Mouse (Mus musculus): ENCODE data around the gene Snrnp25.
A peak's percentile ranks its signal among the peaks of the same experiment; 100 is the strongest.

Gene Snrnp25

DNA sequence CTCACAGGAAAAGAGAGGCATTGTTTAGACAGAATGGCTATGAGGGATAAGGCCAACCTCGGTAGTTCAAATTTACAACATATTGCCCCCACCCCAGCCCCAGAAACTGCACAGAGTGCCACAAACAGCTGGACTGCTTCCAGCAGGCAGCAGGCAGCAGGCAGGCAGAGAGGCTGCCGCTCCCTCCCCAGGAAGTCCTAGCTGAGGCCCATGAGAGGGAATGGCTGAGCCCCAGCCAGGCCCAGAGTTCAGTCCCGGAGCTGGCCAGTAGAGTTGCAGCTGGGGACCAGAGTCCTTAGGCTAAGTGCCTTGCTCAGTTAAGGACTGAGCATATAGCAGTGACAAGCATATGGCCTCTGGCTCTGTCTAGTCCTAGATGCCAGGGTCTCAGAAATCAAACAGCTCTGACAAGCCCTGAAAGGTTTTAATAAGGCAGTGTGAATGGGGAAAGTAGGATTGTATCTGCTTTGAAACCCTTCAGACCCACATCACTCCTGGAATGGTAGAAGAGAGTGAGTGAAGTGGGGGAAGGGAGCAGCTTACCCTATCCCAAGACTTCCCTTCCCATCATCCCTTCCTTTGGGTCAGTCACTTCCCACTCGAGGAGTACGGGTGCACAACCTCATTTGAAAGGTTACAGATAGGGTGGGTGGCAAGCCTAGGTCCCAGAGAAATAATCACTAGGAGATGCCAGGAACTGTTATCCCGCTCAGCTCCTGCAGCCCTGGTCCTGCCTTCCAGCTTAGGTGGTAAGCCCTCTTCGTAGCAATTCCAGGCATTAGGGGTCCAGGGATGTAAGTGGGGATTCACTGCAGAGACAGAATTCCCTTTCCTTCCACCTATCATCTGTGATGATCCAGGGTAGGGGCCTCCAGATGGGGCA, 20.2 kb downstream of the Snrnp25 start:
- peak; percentile 23 for DNase-seq

DNA sequence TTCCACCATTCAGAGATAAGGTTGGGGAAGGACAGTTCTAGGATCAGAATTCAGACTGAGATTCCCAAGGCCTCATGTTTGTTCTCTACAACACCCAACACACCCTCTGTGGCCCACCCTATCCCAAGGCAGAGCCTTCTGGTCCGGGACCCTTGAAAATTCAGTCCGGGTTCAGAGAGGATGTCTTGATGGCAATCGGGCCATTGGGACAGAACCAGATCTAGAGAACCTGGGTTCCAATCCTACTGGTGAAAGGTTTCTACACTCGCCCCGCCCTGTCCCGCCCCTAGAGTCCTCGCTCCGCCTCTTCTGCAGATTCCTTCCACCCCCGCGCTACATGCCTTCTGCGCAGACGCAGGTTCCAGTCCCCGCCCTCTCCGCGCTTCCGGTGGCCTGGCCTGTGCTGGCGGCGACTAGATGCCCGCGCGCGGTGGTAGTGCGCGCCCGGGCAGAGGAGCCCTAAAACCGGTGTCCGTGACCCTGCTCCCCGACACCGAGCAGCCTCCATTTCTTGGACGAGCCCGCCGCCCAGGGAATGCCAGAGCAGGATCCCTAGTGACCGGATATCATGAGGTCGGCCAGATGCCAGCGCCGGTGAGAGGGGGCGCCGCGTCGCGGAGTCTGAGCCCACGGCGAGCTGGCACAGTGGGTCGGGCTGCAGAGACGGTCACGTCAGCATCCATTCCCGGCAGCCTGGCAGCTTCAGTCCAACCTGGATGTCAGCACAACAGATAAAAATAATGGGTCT, 21.1 kb downstream of the Snrnp25 start, which contains the start of gene Mpg:
Gene Mpg (plus strand): TSS at position 382 of the 748 bp plus-strand sequence.
- peak; percentile 88 for DNase-seq

DNA sequence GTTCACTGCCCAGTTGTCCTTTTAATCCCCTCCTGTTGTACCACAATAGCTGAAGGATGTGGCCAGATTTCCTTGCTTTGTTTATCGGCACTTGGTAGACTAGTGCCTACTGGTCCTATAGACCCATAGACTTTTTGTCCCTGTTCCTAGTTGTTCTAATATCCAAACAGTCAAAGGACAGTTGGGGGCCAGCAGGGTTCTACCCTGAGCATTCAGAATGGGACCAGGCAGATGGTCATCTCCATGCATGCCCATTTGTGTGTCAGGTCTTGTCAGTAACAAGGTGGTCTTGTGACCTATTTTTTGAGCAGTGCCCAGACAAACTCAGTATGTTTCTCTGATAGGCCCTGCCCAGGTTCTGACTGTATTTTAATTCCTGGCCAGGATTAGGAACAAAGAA, 21.8 kb downstream of the Snrnp25 start:
- DNase-seq = no peak

DNA sequence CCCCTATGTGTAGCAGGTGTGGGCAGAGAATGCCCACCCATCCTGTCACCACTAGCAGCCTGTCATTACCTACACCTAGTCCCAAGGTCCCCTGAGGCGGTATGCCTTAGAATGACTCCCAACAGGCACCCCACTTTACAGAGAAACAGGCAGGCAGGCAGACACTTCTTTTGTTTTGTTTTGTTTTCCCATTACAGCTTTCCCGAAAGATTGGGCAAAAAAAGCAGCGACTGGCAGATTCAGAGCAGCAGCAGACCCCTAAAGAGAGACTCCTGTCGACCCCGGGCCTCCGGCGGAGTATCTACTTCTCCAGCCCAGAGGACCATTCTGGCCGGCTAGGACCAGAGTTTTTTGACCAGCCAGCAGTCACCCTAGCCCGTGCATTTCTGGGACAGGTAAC, 22.3 kb downstream of the Snrnp25 start:
- DNase-seq = no peak

DNA sequence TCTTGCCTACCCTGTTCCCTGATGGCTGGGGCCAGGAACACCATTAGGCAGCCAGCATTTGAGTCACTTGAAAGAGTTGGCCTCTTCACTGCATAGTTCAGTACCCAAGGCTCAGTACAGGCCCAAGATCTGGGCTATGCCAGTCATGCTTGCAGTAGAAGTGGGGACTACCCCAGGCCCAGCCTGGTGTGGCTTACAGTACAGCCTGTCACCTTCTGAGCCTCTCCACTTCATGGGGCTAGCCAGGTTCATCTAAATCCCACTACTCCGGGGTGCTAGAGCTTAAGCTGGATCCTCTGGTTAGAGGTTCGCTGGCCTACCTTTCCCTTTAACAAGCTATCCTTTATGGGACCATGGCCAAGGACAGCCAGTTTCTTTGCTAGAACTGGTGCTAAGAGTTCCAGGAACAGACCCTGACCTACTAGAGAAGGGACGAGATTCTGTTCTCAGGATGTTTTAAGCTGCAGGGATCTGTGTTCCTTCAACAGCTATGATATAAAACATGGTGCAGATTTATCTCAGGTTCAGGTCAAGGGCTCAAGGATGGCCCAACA, 23.2 kb downstream of the Snrnp25 start:
- peak; percentile 18 for DNase-seq

DNA sequence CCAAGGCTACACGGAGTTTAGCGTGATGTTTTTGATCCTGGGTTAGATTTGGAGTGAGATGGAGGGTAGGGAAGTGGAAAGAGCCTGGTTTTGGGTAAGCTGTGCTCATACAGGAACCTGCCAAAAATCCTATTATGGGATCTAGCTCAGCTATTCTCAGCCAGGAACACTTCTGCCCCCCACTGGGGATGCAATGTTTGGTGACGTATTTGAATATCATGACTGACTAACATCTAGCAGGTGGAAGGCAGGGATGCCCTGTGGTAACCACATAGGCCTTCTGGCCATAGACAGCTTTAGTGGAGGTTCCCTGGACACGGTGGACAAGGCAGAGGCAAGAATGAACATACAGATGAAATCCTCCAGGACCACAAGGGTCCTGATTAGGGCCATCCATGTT, 25.0 kb downstream of the Snrnp25 start:
- peak; percentile 52 for DNase-seq

DNA sequence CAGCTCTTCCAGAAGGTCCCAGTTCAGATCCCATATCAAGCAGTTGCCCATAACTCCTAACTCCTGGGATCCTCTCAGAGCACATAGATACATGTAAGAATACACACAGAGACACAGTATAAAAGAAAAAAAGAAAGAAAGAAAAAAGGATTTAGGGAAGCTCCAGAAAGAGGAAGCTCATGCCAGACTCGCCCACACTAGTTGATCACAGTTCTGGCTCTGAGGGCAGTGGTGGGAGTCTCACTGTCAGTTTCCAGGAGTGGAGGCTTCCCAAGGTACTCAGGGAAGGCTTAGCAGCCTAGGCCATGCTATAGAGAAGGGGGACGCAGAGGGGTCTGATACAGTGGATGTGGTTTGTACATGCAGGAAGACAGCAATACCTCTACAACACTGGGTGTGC, 25.9 kb downstream of the Snrnp25 start:
- DNase-seq = no peak

DNA sequence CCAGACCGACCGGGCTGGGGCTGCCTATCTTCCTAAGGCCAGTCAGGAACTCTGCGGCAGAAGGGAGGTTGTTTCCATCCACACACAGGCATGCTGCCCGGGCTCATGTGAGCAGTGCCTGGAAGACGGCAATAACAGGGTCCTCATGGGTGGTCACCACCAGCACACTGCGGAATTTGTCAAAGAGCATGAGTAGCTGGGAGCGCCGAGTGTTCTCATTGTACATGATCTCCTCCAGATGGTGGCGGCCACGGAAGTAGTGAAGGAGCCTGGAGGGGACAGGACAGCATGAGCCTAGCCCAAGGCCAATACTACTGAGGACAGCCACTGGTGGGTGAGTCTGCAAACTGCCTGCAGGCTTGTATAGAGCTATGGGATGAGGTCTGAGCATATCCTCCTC, 27.6 kb downstream of the Snrnp25 start:
- DNase-seq = peak; percentile 29

DNA sequence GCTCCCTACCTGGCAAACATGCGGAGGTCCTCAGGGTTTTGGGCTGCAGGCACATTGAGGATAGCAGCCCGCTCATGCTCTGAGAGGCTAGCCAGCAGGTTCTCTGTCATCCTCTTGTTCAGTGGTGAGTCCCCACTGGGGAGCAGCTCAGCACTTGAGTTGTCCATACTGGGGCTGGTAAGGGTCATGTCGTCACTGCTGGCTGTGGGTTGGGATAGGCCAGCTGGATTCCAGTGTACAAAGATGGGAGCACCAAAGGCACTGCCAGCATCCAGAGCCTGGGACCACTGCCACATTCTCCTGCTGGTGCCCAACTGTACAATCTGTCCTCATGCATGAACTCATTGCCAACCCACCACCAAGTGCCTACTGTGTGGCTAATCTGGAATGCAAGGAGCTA, 28.7 kb downstream of the Snrnp25 start:
- DNase-seq = peak; percentile 39

DNA sequence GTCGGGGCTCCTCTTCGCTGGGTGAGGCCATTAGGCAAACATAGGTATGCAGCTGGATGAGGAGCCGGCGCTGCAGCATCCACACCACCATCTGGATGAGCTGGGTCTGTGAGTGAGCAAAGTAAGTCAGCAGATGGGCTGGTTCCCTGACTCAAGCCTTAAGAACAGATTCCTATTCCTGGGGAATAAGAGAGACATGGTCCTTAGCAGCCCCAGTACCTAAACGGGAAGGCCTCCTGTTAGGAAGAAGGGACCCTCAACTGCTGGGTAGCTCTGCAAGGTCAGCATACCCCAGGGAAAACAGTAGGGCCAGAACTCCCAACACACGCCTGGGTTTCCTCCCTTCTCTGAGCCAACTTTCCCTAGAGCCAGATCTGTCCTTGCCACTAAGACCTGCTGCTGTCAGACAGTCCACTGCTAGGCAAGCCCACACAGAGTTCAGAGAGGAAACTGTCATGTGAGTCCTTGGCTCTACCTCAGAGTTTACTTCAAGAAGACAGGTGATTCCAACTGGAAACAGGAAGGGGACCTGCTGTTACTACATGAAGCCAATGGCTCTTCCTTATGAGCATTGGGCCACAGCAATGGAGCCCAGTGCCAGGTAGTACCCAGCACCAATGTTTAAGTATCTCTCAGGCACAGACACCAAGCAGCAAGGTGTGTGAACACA, 29.7 kb downstream of the Snrnp25 start:
- peak; percentile 23 for DNase-seq

DNA sequence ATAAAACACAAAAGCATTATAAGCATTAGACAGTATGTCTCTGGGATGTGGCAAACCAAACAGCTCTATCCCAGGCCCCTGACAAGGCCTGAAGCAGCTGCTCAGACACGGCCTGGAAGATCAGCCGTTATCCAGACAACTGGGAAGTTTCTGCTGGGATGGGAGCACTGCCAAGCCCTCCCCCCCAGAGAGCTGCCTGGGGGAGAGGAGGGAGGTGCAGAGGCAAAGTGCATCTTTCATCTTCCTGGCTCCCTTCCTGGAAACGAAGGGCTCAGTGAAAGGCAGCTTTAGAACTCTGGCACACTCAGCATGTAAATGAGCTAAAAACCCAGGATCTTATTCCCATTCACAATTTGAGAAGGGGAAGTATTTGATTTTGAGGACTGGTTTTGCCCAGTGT, 30.4 kb downstream of the Snrnp25 start:
- peak; percentile 42 for DNase-seq

DNA sequence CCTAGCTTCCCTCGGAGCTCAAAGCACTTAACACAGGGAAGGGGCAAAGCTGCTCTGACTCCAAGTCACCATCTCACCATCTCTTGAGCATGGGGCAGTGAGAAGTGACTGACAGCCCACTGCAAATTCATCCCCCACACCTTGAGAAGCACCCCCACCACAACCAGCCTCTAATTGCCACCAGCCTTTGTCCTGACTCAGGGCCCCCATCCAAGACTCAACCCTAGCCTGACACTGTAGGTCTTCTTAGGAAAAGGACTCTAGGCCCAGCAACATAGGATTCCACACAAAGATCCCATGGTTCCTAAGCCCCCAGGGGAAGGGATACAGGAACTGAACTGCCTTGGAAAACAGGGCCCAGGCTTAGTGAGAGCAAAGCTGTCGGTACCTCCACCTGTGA, 30.9 kb downstream of the Snrnp25 start:
- DNase-seq = peak; percentile 20

DNA sequence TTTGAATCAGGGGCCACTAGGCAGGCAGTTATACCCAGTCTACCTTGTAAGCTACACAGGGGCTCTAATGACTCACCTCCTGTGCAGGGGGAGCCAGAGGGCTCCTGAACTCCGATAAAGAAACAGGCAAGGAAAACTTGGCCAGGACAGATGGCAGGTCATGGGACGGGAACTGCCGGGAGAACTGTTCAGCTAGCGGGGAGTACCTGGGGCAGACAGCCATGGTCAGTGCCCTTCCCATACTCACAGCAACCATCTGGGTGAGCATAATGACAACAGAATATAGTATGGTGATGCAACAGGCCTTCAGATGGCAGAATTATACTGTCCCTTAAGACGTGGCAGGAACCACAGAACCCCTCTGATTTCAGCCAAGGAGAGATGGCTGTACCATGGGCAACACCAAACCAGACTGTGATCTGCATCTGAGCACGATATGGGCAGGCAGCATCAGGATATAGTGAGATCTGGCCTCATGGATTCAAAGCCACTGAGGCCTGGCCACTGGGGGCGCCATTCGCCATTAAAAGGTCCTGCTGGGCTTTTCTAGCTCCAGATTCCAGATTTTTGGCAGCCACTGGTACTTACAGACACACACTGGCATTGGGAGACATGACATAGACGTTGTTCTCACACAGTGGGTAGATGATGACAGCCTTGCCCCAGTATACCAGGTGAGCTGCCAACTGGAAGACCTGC, 31.6 kb downstream of the Snrnp25 start:
- peak; percentile 71 for DNase-seq

DNA sequence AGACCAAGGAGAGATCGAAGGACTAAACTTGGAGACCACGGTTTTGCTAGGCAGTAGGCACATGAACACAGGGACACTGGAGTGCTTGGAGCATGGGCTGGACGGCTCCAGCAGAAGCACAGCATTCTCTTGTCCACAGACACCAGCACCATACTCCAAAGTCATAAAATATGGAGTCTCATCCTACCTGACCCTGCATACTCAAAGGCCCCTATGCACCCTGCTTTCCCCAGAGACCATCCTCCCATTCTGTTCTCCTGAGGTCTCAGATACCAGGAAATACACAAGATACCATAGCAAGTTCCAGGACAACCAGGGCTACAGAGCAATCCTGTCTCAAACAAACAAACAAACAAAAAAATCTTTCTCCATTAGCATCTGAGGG, 32.2 kb downstream of the Snrnp25 start:
- DNase-seq = no peak

DNA sequence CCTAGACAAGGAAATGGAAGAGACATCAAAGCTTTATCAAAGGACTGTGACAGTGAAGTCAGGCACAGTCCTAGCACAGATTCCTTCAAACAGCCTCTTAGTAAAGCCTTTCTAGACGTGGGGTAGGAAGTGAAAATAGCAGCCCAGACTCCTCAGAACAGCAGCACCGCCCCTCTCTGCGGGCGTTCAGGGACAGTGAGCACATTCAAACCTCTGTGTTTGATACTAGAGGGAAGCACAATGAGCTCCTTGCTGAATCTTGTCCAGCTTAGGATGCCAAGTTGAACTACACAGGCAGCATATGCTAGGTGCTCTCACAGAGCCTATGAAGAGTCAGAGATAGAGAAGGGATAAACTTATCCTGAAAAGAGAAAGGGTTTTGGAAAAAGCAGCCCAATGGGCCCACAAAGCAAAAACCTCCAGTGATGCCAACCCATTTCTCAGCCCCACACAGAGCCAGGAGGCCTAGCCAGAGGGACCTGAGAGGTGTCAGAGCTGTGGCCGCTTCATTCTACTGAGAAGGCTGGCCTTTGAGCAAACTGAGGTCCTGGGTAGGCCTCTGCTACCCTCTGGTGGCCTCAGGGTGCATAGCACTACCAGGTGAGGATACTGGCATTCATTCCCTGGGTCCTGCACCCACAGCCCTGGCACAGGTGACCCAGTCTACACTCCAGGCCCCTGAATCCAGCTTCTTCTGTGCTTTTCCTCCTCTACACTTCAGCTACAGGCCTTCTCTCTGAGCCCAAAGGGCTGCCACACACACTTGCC, 33.1 kb downstream of the Snrnp25 start:
- DNase-seq = peak; percentile 86

DNA sequence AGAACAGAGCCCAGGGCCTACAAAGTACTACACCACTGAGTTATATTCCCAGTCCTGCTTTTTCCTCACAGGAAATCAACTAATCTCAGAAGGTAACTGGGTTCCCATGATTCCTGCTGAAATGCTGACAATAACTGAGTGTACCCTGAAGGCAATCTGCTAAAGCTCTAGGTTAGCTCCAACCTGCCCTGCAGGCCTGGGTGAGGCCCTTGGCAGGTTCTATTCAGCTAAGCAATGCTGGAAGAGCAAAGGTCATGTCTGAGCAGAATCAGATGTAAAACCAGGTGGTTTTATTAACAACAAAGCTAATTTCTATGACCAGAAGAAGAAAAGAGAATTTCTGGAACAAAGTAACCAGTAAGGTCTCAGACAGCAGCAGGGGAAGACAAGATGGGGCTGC, 36.2 kb downstream of the Snrnp25 start:
- DNase-seq = no peak

DNA sequence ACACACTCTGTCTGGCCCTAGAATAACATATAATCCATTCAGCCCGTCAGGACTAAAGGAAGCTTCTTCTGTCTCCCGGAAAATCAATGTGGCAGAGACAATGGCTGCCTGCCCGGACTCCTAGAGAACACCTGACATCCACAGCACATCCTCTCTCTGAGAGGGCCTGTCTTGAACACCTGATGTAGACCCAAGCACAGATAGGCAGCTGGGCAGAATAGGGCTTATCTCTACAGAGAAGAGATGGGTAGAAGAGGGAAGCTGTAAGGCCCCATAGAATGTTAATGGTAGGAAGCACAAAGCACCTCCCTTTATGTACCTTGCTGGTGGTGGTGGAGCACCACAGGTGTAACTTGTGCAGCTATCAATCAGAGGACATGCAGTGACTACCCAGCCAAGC, 37.0 kb downstream of the Snrnp25 start:
- no peak for DNase-seq

DNA sequence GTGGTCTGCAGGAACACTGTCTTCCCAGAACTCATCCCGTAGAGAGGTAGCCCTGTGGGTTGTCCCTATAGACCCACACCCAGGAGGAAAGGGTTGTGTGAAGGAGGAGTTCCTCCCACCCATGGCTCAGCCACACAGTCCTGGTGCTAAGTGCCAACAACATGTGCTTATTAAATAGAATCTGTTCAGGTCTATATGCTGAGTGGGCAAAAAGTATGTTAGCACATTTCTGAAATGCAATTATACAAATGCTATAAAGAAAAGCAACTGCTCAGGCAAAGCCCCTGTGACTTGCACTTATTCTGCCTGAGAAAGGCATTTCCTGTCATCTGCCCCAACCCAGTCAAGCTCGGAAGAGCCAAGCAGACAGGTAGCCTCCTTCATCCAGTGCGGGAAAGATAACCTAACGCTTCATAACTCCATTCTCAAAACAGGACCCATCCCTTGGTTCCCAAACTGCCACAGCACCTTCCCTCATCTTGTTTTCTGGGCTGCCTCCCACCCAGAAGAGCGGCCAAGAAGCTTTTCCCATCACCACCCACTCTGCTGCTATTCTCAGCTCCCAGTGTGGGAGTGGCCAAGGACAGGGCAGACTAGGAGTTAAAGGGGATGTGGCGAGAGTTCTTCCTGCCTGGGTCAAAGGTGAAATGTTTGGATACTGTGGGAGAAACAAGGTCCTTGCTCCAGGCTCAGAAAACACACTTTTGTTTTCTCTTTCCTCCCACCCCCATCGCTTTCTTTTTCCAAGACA, 38.2 kb downstream of the Snrnp25 start:
- DNase-seq = no peak

DNA sequence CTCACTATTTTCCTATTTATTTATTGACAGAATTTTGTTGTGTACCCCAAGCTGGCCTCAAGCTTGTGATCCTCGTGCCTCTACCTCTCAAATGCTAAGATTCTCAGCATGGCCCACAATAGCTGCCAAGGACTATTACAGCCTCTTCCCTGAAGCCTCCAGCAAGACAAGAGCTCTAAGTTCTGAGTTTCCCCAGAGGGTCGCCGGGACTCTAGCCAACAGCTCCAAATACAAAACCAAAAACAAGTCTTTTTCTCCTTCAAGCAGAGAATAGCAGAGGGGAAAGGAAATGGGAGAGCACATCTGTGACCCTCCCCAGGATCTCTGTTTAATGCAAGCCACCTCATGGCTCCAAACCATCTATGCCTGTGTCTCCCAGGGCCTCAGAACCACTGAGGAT, 38.8 kb downstream of the Snrnp25 start:
- no peak for DNase-seq

DNA sequence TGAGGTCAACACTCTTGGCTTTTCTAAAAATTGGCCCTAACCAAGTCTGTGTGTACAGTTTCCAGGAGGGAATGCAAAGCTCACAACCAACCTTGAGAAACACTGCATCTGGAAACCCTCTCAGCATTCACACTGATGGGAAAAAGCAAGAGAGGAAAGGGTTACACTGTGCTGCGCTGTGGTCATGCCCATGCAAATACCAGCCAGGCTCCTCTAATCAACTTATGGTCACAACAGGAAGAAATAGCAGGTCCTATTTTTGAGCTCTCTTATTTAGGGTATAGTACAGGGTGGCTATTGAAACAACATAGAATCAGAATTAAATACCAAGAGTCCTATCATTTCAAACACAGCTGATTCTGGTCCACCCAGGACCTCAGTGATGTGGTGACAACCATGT, 39.4 kb downstream of the Snrnp25 start:
- DNase-seq = no peak

DNA sequence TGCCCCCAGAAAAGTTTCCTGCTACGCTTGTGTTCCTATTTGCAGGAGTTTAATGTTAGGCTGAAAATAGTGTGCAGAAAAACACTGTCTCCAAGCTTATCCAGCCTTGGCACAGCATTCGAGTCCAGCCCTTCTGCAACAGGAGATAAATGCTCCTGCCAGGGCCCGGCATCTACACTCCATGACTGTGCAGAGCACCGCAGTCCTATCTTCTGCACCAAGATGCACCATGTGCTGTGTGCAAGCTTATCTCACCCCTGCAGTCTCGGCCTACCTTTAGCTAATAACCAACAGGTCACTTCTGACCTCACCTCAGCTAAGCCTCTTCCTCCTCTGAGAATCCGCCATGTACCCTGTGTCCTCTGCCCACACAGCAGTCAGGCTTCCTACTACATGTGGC, 40.4 kb downstream of the Snrnp25 start:
- no peak for DNase-seq
